10 mouse cellular contexts compared by ENCODE assay signal in genomic region chr7:28954773-28955172, GRCm38 (mm10). TPM values are rescaled to one million over a fixed set of nuclear protein-coding genes. Genes with fewer than 3 reads are reported as not detected.
DNase-seq lines count a peak whose midpoint lies in the region; ATAC-seq and TF ChIP-seq lines count a peak whose summit lies in the region.
"Had no signal": no experiment of that assay in that cellular context is flagged by ENCODE, and none has a peak within 500 bp of the region (broad histone marks: within the 10 kb centered on the region; RNA-seq: fewer than 3 reads in every experiment).

No protein-coding gene starts in this region.

- WGBS in forebrain, embryonic 13.5 days: 87% methylated on average over 4 of the region's 4 CpGs
- WGBS in forebrain, embryonic 10.5 days: 87% methylated on average over 4 of the region's 4 CpGs
- 82% methylated on average over 4 of the region's 4 CpGs for WGBS in kidney, embryonic 16.5 days
- 81% methylated on average over 4 of the region's 4 CpGs for WGBS in liver, postnatal 0 days (ENCODE audit: insufficient replicate concordance)

- H3K36me3 ChIP-seq in forebrain, embryonic 13.5 days (ENCODE audit: poor library complexity, severe bottlenecking): peaks cover 8% of the 10 kb centered on the region
- peaks cover 38% of the 10 kb centered on the region for H3K36me3 ChIP-seq in forebrain, embryonic 10.5 days (replicated peaks)
- no peaks in the 10 kb centered on the region for H3K36me3 ChIP-seq in kidney, embryonic 16.5 days (ENCODE audit: insufficient read depth, low read length)
- peaks cover 7% of the 10 kb centered on the region for H3K36me3 ChIP-seq in liver, postnatal 0 days (replicated peaks; ENCODE audit: insufficient read depth, low read length)

- no peaks in the 10 kb centered on the region for H3K27me3 ChIP-seq in forebrain, embryonic 13.5 days
- no peaks in the 10 kb centered on the region for H3K27me3 ChIP-seq in forebrain, embryonic 10.5 days (ENCODE audit: poor library complexity, severe bottlenecking)
- no peaks in the 10 kb centered on the region for H3K27me3 ChIP-seq in kidney, embryonic 16.5 days (ENCODE audit: insufficient read depth, low read length)
- H3K27me3 ChIP-seq in liver, postnatal 0 days (ENCODE audit: insufficient read depth, low read length): no peaks in the 10 kb centered on the region

- no peak overlapping the region for H3K9ac ChIP-seq in forebrain, embryonic 13.5 days
- H3K9ac ChIP-seq in kidney, embryonic 16.5 days (replicated peaks; ENCODE audit: low read length): no peak overlapping the region
- H3K9ac ChIP-seq in liver, postnatal 0 days (replicated peaks): no peak overlapping the region; the same call in 1 of the 2 replicates

- no peak for DNase-seq in forebrain, embryonic 10.5 days (ENCODE audit: extremely low spot score, low spot score)
- DNase-seq in kidney, postnatal 4 days: no peak
- DNase-seq in liver, postnatal 0 days: no peak
- no peak for DNase-seq in thymus, postnatal 36 days
- DNase-seq in cerebellum, postnatal 10 days: no peak
- DNase-seq: gastrocnemius, postnatal 10 days had no signal

- TF ChIP-seq EP300 in liver, postnatal 0 days (IDR thresholded peaks at IDR 0.05; ENCODE audit: low read depth): no peak

- ATAC-seq in forebrain, embryonic 13.5 days: no peak
- ATAC-seq in kidney, embryonic 16.5 days (ENCODE audit: low FRiP score, low TSS enrichment): no peak
- ATAC-seq in liver, postnatal 0 days: no peak

- H3K4me2 ChIP-seq in forebrain, embryonic 13.5 days: no peak overlapping the region
- H3K4me2 ChIP-seq in kidney, embryonic 16.5 days (replicated peaks; ENCODE audit: low read depth, low read length): no peak overlapping the region
- H3K4me2 ChIP-seq in liver, postnatal 0 days (ENCODE audit: low read depth, low read length): peak overlapping the region; percentile 28; the same call in 1 of the 2 replicates
- H3K4me2 ChIP-seq: midbrain, embryonic 11.5 days had no signal

- H3K9me3 ChIP-seq in forebrain, embryonic 13.5 days (replicated peaks): no peaks in the 10 kb centered on the region
- H3K9me3 ChIP-seq in forebrain, embryonic 10.5 days: no peaks in the 10 kb centered on the region
- no peaks in the 10 kb centered on the region for H3K9me3 ChIP-seq in kidney, embryonic 16.5 days (ENCODE audit: low read length)
- no peaks in the 10 kb centered on the region for H3K9me3 ChIP-seq in liver, postnatal 0 days (ENCODE audit: low read length)

- peak overlapping the region; percentile 20; the same call in 1 of the 2 replicates for H3K27ac ChIP-seq in forebrain, embryonic 13.5 days
- H3K27ac ChIP-seq in forebrain, embryonic 10.5 days: no peak overlapping the region
- H3K27ac ChIP-seq in kidney, embryonic 16.5 days (ENCODE audit: low read length): peak overlapping the region; percentile 39; the same call in 1 of the 2 replicates
- peak overlapping the region; percentile 70 for H3K27ac ChIP-seq in brown adipose tissue, adult 24 weeks (replicated peaks; ENCODE audit: low read depth, low read length)
- peak overlapping the region; percentile 62; the same call in 1 of the 2 replicates for H3K27ac ChIP-seq in liver, postnatal 0 days (ENCODE audit: low read depth)

- peaks cover 71% of the 10 kb centered on the region for H3K4me1 ChIP-seq in forebrain, embryonic 13.5 days
- peaks cover 91% of the 10 kb centered on the region for H3K4me1 ChIP-seq in forebrain, embryonic 10.5 days
- peaks cover 91% of the 10 kb centered on the region for H3K4me1 ChIP-seq in kidney, embryonic 16.5 days (ENCODE audit: insufficient read depth, low read length)
- peaks cover 69% of the 10 kb centered on the region for H3K4me1 ChIP-seq in brown adipose tissue, adult 24 weeks (ENCODE audit: control insufficient read depth, insufficient read depth, insufficient read length, low read length)
- H3K4me1 ChIP-seq in liver, postnatal 0 days (ENCODE audit: insufficient read depth): peaks cover 91% of the 10 kb centered on the region

- H3K4me3 ChIP-seq in forebrain, embryonic 13.5 days: no peak overlapping the region
- H3K4me3 ChIP-seq in forebrain, embryonic 10.5 days: no peak overlapping the region
- H3K4me3 ChIP-seq in kidney, embryonic 16.5 days (ENCODE audit: low read length): no peak overlapping the region
- H3K4me3 ChIP-seq in brown adipose tissue, adult 24 weeks (ENCODE audit: insufficient read depth, low read depth, low read length): no peak overlapping the region
- no peak overlapping the region for H3K4me3 ChIP-seq in liver, postnatal 0 days (ENCODE audit: low read depth, low read length)

- no peak for TF ChIP-seq CTCF in liver, postnatal 0 days (IDR thresholded peaks at IDR 0.05; ENCODE audit: low read depth)

RNA-seq across cellular contexts. Expression of gene Actn4, which starts 7.4 kb away (rescaled TPM):
- 114 and 136 TPM in 2 replicates for polyA plus RNA-seq in forebrain, embryonic 13.5 days (2015; fragmentation: Nextera tagmentation; extraction: Ambion mirVana)
- 235 and 255 TPM in 2 replicates for polyA plus RNA-seq in forebrain, embryonic 10.5 days (2016; fragmentation: Nextera tagmentation; extraction: Ambion mirVana)
- polyA plus RNA-seq in kidney, embryonic 16.5 days (2015; fragmentation: Nextera tagmentation; extraction: Ambion mirVana): 360 and 374 TPM in 2 replicates
- polyA plus RNA-seq in brown adipose tissue, adult 24 weeks (2012; ENCODE audit: insufficient read depth, insufficient read length, missing spikeins): 122 and 135 TPM in 2 replicates
- 76.3 and 81.2 TPM in 2 replicates for polyA plus RNA-seq in liver, postnatal 0 days (2015; fragmentation: Nextera tagmentation; extraction: Ambion mirVana)

RNA-seq across cellular contexts. Expression of gene Eif3k, which starts 26.9 kb away (rescaled TPM):
- 351 and 356 TPM in 2 replicates for polyA plus RNA-seq in forebrain, embryonic 13.5 days (2015; fragmentation: Nextera tagmentation; extraction: Ambion mirVana)
- polyA plus RNA-seq in forebrain, embryonic 10.5 days (2016; fragmentation: Nextera tagmentation; extraction: Ambion mirVana): 415 and 425 TPM in 2 replicates
- 406 and 407 TPM in 2 replicates for polyA plus RNA-seq in kidney, embryonic 16.5 days (2015; fragmentation: Nextera tagmentation; extraction: Ambion mirVana)
- 165 and 216 TPM in 2 replicates for polyA plus RNA-seq in brown adipose tissue, adult 24 weeks (2012; ENCODE audit: insufficient read depth, insufficient read length, missing spikeins)
- polyA plus RNA-seq in liver, postnatal 0 days (2015; fragmentation: Nextera tagmentation; extraction: Ambion mirVana): 162 and 166 TPM in 2 replicates

RNA-seq across cellular contexts. Expression of gene Map4k1, which starts 27.1 kb away (rescaled TPM):
- polyA plus RNA-seq in forebrain, embryonic 13.5 days (2015; fragmentation: Nextera tagmentation; extraction: Ambion mirVana): 4.3 and 4.4 TPM in 2 replicates
- polyA plus RNA-seq in forebrain, embryonic 10.5 days (2016; fragmentation: Nextera tagmentation; extraction: Ambion mirVana): 10.2 and 13.4 TPM in 2 replicates
- polyA plus RNA-seq in kidney, embryonic 16.5 days (2015; fragmentation: Nextera tagmentation; extraction: Ambion mirVana): 9.7 and 10.1 TPM in 2 replicates
- 0.63 and 1.4 TPM in 2 replicates for polyA plus RNA-seq in brown adipose tissue, adult 24 weeks (2012; ENCODE audit: insufficient read depth, insufficient read length, missing spikeins)
- polyA plus RNA-seq in liver, postnatal 0 days (2015; fragmentation: Nextera tagmentation; extraction: Ambion mirVana): 11.9 and 16.5 TPM in 2 replicates
